Mouse (Mus musculus) spleen, postnatal 4 days (tissue): ENCODE results near the gene Dffb.
"Not testable (repeated sequence)": the region's sequence is repeated elsewhere in the genome, so short reads cannot be mapped to it uniquely, and the experiment has no call there.

Source experiments
- DNase-seq, 2 experiments: peaks; one replicate each; pipeline ENCODE4 v3.0.0; 2022; ENCODE audit warnings: low spot score in 2 of 2

The Dffb gene

DNA sequence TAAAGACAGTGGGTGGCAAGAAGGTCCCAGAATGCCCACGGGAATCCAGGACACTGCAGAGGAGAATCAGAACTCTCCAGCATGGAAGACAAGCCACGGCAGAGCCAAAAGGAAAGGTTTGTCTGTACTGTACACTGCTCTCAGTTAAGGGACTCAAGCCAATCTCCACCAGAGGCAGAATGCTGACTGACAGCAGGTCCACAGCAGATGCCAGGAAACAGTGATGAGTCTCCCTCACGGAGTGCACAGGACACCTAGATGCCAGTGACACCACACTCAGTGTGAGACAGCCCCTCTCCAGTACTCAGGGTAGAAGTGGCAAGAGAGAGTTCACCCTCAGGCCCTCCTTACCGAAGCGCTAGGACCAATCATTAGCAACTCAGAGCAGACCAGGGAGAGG lies 8.3 kb downstream of the Dffb start:
- no peak for DNase-seq

GRCm38 (mm10) chr4:153962631-153963030 lies 12.3 kb downstream of the Dffb start:
- DNase-seq = no peak

- DNase-seq = peak in 1 of 2 experiments; percentile 26
These were observed 17.3 kb downstream of the Dffb start for GRCm38 (mm10) chr4:153957444-153958250.

DNA sequence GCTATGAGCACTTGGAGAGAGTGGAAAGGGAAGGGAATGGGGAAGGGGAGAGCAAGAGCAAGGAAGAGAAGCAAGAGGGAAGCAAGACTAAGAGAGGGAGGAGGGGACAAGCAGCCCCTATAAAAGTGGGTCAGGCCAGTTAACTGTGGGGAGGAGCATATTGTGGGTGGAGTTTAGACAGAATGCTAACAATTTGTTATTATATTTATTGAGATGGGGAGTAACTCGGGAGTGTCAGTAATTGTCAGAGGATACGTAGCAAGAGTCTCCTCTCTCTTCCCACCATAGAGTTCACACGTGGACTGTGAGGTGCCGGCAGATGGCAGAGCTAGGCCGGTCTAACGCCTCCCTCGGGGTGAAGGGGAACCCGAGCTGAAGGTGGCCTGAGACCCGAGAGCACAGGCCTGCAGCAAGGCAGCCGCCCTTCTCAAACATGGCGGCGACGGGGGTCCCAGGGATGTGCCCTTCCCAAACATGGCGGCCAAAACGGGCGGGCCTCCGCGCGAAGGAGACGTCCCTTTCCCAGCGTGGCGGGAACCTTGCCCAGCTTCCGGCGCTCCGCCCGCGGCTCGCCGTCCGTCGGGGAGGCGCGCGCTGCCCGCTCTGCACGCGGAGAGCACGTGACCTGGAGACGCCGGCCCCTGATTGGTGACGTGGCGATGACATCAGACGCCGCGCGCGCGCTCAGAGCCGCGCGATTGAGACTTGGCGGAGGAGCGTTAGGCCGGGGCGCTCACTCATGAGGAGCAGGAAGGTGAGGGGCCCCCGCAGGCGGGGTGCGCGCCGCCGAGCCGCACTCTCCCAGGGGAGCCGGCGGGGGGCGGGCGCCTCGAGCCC lies 18.1 kb downstream of the Dffb start, which contains the start of gene A430005L14Rik:
TSS of gene A430005L14Rik (plus strand) at position 669 of the 837 bp plus-strand sequence.
- DNase-seq = peak; percentile 93 to 96

DNA sequence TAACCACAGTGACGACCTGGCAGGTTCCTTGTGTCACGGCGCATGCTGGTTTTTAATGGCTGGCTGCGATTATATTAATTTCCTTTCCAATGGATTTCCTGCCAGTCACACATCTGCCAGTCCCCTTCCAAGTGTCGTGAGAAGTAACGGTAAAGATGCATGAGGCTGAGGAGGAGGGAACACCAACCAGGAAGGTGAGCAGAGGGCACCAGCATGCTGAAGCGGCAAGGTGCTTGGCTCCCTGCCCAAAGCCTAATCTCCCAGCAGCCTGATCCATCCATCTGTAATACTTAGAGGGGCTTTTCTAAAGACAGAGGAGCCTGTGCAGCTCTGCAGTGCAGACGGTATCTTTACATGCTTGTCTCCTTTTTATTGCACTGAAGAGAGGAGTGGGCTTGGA lies 19.3 kb downstream of the Dffb start:
- no peak for DNase-seq

DNA sequence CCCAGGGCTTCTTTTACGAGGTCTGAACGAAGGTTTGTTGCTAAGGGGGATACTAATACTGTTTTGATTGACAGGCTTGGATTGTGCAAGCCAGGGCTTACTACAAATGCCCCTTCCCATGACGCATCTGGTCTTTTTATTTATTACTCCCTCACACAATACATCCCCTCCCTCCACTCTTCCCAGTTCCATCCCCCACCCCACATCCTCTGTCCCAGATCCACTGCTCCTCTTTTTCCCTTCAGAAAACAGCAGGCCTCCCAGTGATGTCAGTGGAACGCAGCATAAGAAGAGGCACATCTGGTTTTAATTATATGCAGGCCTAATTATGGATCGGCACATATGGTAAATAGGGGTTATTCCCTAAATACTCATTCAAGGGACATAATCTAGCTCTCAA lies 23.2 kb downstream of the Dffb start:
- no peak for DNase-seq

GRCm38 (mm10) chr4:153951150-153951549 lies 23.8 kb downstream of the Dffb start:
- DNase-seq = no peak

- no peak for DNase-seq
These were observed 24.6 kb downstream of the Dffb start for GRCm38 (mm10) chr4:153950372-153950771.

DNA sequence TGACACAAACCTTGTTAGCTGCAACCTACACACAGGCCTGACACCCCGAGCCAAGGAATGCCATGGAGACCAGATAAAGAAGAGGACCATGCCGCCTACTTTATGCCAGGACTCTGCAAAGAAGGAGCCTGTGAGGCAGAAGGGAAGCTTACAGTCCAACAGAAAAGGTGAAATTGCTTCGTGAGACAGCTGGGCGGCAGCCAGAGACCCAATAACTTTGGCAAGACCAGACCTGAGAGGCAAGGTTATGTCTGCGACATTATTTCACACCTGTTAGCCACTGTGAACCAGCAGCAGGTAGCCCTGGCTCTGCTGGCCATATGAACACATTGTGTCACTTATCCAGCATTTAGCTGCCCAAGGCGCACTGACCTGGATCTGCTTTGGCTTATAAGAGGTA lies 29.2 kb downstream of the Dffb start:
- no peak for DNase-seq

DNA sequence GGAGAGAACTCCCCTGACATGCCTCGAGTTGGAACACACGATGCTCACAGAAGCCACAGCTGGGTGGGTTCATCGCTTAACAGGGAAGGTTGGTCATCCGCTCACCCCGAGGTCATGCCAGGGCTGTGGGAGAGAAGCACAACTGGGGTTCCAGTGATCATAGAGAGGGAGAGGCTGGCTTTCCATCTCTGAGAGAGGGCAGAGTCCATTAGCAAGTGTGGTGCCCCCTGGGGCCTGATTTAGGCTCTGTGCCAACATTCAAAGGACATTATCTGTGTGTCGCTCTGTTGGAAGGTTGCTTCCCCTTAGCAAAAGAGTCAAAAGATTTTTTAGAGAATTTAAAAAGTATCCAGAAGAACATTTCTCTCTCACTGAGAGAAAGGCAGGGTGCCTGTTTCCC lies 30.7 kb downstream of the Dffb start:
- no peak for DNase-seq

DNA sequence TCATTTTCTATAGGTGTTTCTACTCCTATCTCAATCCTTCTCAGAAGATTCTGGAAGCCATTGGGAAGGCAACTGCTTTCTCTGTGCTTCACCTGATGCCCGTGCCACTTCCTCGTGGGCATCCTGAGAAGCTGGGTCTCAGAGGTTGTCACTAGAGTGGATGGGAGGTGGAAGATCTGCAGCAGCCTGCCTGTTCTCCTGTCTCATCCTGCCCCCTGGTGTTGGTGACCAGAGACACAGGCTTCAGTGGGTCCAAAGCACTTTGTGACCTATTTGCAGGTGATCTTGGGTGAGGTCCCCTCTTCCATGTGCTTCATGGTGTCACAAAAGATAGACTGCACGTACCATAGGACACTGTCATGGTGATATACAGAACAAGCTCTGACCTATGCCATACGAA lies 31.7 kb downstream of the Dffb start:
- DNase-seq = no peak

DNA sequence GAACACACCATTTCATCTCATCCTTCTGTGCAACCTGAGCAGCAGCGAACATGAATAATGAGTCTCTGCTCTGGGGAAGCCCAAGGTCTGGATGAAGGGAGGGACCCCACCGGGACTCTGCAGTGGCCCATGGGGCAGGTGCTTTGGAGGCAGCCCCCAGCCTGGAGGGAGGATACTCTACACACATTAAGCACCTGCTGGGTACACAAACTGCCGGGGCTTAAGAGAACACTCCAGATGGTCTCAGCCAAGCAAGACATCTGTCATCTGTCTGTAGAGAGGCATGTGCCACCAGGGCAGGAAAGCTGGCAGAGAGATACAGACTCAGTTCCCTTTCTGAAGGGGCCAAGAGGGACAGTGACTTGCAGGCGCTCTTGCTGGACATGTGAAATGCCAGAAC lies 45.0 kb downstream of the Dffb start:
- no peak for DNase-seq

- DNase-seq = no peak
These were observed 45.5 kb downstream of the Dffb start for GRCm38 (mm10) chr4:153929425-153929824.

DNA sequence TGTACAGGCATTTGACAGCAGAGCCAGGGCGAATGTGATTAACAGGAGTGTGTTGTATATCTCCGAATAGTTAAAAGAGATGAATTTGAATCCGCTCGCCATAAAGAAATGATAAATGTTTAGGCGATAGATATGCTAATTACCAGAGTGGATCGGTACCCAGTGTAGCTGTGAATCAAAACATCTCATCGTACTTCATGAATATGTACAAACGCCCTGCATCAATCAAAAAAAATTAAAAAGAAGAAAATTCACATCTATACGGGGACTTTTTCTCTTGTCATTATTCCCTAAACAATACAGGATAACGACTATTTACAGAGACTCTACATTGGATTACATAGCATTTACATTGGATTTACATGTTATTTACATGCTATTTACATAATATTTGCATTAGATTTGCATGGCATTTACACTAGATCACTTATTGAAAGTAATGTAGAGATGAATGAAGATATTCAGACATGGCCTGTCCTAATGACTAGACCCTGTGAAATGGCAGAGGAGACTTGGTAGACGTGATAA lies 46.1 kb downstream of the Dffb start:
- no peak for DNase-seq

- not testable (repeated sequence) for DNase-seq
These were observed 52.8 kb downstream of the Dffb start for GRCm38 (mm10) chr4:153922090-153922489.

GRCm38 (mm10) chr4:153920517-153921233 lies 54.3 kb downstream of the Dffb start:
- no peak for DNase-seq

GRCm38 (mm10) chr4:153917773-153918500 lies 57.0 kb downstream of the Dffb start:
- DNase-seq = no peak
